Mouse (Mus musculus) heart, adult 18-20 months (tissue): ENCODE results near the gene Wfdc1. TPM values are rescaled to one million over a fixed set of nuclear protein-coding genes. Genes with fewer than 3 reads are reported as not detected.

ENCODE experiments used
- DNase-seq, 2 experiments: peaks; one replicate each; pipeline ENCODE4 v3.0.0; 2021 to 2022; ENCODE audit warnings: mixed read lengths in 1 of 2
- long read RNA-seq, 2 experiments: library from polyadenylated mRNA; stranded (forward); transcript quantifications; one replicate each; pipeline ENCODE4 v2.0.0; 2021
- total RNA-seq, 2 experiments: library from RNA; stranded (reverse); gene quantifications; 2 replicates each; pipeline ENCODE4 v1.2.3; 2021

Wfdc1 gene
- 10 to 100 TPM; 26.5 to 28.0 TPM for total RNA-seq
- long read RNA-seq, experiment 1, transcript Wfdc1-201 (7 exons, 1,371 nt) = major isoform, 19 of 26 reads
- long read RNA-seq, experiment 1, partial matches to known transcripts = 1 of 26 reads
- long read RNA-seq, experiment 1, other reads (novel, unspliced or antisense) = 4 of 26 reads
- long read RNA-seq, experiment 2, transcript Wfdc1-201 (7 exons, 1,371 nt) = major isoform, 13 of 15 reads
- long read RNA-seq, experiment 2, partial matches to known transcripts = 0 of 15 reads
- long read RNA-seq, experiment 2, other reads (novel, unspliced or antisense) = 2 of 15 reads

DNA sequence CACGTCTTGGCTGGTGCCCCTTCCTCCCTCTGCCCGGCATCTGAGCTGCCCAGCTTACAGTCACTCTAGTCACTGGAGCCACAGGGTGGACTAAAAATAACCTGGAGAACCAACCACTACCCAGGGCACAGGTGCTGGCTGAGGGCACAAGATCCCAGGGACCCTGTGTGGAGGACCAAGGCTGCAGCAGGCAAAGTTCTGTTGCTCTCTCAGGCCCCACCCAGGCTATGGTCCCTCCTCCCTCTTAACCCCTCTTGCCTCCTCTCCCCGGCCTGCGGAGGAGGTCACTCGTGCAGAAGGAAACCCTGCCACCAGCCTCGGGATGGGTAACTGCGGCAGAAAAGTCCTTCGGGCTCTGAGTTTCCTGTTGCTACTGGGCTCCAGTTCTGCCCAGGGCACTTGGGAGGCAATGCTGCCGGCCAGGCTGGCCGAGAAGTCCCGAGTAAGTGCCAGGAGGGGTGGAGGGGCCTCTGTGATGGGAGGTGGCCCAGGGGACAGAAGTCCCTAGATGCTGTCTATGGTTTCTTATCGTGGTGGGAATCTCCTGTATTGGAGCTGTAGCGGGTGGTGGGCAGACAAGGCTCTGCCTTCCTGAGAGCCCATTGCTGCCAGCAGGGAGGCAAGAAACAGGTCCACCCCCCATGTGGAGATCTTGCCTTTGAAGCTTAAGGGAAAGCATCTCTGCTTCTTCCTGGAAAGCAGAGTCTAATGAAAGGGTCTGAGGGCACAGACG is at the start of gene Wfdc1:
Gene Wfdc1, plus strand, starts transcription at position 147 of the 733 bp plus-strand sequence.
- peak; percentile 60 to 63 for DNase-seq

DNA sequence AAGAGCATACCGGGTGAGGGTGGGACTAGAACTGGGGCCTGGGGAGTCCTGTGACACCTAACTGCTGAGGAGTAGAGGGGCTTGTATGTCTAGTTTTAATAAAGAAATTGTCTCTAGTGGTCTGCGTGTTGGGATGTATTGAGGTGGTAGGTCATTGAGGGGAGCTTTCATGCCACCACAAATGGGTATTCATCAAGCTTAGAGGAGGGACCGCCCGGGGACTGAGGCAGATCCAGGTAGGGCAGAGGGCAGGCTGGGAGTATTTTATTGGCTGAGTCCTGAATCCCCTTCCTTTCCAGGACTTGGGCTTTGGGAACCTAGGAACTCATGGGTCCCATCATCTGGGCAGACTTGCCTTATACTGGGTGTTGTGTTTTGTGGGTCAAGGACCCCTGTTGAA is 49.4 kb upstream of the Wfdc1 start:
- no peak for DNase-seq

DNA sequence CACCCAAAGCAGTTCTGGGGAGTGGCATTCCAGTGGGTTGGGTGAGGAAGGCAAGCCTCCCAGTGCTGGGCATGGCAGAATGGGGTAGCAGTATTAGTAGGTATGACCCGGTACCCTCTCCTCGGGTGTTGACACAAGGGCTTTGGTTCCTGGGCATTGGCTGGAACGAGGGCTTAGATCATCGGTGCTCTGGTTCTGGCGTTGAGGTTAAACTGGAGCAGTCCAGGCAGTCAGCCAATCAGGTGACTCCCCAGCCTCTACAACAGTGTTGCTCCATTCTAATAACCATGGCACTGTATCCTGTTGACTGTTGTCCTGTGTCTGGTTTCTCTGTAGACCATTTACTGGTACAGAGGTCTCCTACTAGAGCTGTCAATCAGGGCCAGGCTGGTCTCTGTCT is 48.6 kb upstream of the Wfdc1 start:
- peak; percentile 59 to 77 for DNase-seq

- no peak for DNase-seq
These were observed 47.3 kb upstream of the Wfdc1 start for GRCm38 (mm10) chr8:119618887-119619286.

- DNase-seq = no peak
These were observed 45.9 kb upstream of the Wfdc1 start for GRCm38 (mm10) chr8:119620116-119620840.

GRCm38 (mm10) chr8:119620848-119621465 is 45.2 kb upstream of the Wfdc1 start:
- peak; percentile 31 to 57 for DNase-seq

DNA sequence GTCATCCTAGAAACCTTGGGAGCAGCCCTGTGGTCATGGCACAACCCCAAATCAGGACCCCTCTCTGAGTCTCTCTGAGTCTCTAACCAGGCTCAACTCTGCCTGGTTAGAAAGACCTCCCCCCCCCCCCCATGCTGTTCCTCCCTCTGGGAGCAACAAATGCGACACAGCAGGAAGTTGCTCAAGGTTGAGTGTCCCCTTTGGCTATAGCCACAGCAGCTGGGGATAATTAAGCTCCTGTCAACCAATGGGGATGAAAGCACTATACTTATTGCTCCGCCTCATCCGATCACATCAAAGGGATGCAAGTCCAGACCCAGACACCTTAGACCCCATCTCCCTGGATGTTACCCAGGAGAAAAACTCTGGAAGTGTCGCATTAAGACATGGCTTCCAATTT is 43.6 kb upstream of the Wfdc1 start:
- DNase-seq = no peak

DNA sequence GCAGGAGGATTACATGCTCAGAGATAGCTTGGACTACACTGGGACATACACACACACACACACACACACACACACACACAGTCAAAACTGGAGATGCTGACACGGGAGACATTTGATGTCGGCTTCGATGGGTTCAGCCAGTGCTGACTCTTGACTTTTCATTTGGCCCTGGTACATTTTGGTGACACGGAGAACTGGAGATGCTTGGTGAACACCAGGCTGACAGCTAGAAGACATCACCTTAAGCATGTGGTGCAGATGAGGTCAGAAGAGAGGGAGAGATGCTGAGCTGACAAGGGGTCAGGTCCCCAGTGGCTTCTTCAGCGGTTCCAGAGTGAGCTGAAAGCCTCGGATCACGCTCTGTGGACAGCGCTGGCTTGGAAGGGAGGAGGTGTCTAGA is 43.1 kb upstream of the Wfdc1 start:
- DNase-seq = no peak

DNA sequence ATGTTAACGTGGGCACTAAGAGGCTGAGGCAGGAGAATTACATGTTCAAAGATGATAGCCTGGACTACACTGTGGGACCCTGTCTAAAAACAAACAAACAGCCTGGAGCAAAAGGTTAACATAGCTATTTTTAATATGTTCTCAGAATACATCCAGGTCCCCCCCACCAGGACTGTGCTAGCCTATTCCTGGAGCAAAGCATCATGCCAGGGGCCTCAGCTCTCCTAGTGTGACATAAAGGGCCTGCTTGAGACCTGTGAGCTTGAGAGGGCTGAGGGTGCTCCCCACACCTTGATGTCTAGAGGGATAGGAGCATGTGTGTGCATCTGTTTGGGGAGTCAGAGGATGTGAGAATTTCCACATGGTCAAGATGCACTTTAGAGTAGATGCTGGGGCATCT is 42.4 kb upstream of the Wfdc1 start:
- no peak for DNase-seq

GRCm38 (mm10) chr8:119624916-119625315 is 41.2 kb upstream of the Wfdc1 start:
- no peak for DNase-seq

DNA sequence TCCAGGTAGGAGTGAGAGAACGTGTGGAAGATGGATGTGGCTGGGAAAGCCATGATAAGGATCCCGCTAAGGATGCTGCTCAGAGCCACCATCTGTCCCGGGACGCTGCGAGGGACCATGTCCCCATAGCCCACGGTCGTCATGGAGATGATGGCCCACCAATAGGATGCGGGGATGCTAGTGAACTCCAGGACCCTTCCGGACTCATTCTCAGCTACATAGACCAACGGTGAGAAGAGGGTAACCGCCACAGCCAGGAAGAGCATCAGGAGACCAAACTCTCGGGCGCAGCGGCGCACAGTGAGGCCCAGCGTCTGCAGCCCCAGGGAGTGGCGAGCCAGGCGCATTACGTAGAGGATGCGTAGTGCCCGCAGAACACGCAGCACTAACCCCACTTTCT is 40.4 kb upstream of the Wfdc1 start:
- no peak for DNase-seq

- DNase-seq = no peak
These were observed 39.0 kb upstream of the Wfdc1 start for GRCm38 (mm10) chr8:119627199-119627598.

DNA sequence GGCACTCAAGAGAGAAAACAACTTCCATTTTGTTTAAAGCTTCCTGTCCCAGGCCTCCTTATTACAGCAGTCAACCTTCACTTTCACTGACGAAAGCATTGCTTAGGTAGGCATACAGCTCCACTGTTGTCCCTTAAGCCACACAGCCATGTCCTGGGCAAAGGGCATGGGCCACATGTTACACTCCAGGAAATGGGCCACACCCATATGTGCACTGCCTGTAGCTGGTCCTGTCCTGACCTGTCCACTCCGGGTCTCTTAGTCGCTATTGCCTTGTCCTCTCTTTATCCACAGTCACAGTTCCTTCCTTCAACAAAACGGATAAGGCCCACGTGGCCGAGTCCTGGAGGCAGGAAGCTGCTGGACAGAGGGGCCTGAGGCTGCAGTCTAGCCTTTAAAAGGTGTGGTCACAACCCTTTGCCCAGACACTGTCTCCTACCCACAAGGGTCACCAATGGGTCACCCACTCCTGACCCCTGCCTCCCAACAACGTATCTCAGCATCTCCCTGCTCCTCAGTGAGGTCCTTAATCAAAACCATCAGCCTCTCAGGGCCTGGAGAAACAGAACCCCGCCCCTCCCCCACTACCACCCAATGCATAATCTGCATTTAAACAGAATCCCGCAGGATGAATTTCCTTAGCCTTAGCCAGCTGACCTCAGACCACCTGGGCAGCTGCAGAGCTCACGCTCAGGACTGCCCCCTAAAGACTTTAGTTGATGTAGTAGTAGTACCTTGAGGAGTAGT is 38.4 kb upstream of the Wfdc1 start:
- no peak for DNase-seq

DNA sequence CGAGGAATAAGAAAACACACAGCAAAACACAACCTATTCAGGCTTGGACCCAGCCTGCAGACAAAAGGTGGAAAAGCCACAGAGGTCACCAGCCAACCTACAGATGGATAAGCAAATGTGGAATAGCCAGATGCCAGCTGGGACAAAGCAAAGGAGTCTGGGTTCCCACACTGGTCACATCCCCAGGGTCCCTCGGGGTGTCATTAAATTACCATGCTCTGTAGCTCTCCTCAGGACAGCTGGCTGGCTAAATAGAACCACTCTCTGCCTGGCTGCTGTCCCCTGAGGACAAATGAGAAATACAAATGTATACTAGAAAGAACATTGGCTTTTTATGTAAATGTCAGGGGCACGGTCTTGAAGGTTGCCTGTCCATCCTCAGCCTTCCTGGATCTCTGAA is 35.3 kb upstream of the Wfdc1 start:
- no peak for DNase-seq

DNA sequence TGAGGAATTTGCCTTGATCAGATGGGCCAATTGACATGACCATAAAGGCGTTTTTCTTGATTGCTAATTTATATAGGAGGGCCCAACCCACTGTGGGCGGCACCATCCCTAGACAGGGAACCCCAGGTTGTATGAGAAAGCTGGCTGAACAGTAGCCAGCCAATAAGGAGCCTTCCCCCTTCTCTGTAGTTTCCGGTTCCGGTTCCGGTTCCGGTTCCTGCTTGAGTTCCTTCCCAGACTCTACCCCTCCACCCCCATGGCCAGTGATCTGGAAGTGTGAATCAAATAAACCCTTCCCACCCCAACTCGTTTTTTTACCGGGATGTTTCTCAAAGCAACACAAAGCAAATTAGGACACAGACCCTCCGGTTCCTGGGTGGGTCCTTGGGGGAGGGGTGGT is 33.9 kb upstream of the Wfdc1 start:
- no peak for DNase-seq

- no peak for DNase-seq
These were observed 33.3 kb upstream of the Wfdc1 start for GRCm38 (mm10) chr8:119632909-119633308.

DNA sequence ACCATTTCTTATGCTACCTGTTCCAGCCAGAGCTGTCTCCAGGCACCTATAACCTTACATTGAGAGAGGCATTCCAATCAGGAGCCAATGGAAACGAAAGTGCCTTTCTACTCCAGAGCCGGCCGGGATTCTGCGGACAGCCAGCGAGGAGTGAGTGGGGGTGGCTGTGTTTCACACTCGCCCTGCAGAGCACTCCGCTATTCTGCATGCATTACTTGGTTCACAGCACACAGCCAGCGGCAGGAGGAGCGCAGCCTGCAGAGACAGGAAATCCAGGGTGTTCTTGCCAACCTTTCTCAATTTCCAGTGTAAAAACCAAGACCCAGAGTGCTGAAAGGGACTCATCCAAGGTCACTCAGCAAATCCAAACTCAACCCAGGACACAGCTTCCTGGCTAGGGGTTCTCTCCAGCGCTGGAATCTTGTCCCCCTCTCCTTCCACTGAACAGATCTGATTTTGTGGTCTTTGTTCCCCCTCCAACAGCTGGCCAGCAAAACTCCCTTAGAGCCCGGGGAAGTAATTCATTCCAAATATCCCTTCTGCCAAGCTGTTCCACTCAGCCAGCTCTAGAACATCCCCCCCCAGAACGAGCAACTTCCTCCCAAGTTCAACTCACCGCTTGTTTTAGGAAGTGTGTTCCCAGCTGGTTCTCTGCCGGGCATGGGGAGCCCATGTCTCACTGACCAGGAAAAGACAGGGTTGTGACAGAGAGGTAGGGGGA is 31.4 kb upstream of the Wfdc1 start:
- DNase-seq = peak; percentile 28 to 47

GRCm38 (mm10) chr8:119635378-119635777 is 30.8 kb upstream of the Wfdc1 start, which contains the start of gene Kcng4:
Kcng4 (minus strand) TSS chr8:119635680.
- peak in 1 of 2 experiments; percentile 30 for DNase-seq

DNA sequence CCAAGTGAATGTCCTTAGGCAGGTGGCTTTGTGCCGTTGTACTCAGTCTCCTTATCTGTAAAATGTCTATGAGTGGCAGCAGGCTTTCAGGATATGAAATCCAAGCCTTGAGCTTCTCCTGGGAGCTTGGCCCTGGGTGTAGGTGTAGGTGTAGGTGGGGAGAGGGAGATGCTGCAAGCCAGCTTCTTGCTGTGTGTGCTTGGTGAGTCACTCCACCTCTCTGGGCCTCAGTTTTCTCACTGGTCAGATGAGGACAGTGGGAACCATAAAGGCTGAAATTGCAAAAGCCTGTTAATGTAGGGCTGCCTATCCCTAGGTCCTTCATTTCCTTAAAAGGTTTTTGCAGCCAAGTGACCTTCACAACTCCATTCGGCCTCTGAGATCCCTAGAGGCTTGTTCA is 30.2 kb upstream of the Wfdc1 start:
- no peak for DNase-seq

DNA sequence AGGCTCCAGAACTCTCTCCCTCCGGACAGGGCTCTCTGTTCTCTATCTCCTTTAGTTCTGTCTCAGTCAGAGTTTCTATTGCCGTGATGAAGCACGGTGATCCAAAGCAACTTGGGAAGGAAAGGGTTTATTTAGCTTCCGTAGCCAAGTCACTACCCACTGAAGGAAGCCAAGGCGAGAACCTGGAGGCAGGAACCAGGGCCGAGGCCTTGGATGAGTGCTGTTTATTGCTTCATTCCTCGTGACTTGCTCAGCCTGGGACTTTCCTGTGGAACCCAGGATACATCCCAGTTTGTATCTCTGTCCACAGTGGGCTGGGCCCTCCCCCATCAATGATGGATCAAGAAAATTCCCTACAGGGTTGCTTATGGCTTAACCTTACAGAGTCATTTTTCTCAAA is 29.4 kb upstream of the Wfdc1 start:
- no peak for DNase-seq

- no peak for DNase-seq
These were observed 28.8 kb upstream of the Wfdc1 start for GRCm38 (mm10) chr8:119637381-119637780.
